Mouse (Mus musculus) megakaryocyte, embryonic 14.5 days (primary cell): ENCODE results near the gene Slc4a10.

Experiments
- FLI1 ChIP-seq: IDR thresholded peaks from 2 replicates; pipeline ENCODE4 v1.6.1; 2012; ENCODE audit warnings: low read length, inconsistent platforms, mixed read lengths
- GATA1 ChIP-seq: IDR thresholded peaks from 3 replicates; pipeline ENCODE4 v1.6.1; 2012; ENCODE audit warnings: mixed read lengths, low read length, inconsistent platforms, borderline replicate concordance

DNA sequence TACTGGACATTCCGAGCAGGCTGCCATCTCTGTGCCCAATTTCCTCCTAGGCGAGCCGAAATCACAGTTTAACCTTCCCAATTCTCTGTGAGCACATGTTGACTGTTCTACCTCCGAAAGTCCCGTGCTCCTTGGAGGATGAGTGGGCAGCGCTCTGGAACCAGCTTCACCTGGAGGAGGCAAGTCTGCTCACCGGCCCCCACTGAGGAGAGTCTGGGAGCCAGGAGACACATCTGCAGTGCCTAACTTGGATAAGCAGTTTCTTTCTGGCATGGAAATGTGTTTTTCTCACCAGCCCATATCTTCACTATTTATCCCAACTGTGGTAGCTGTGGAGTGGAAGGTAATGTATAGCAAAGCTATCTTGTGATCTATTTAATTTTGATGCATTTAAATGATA is 311.0 kb downstream of the Slc4a10 start:
- TF ChIP-seq GATA1, result no peak
- TF ChIP-seq FLI1, result no peak
